Mouse (Mus musculus) heart, adult 2 months (tissue): Measurements from ENCODE around the gene Zfp366. TPM values are rescaled to one million over a fixed set of nuclear protein-coding genes. Genes with fewer than 3 reads are reported as not detected.
"Not testable (repeated sequence)": the region's sequence is repeated elsewhere in the genome, so short reads cannot be mapped to it uniquely, and the experiment has no call there.

ENCODE experiments used
- DNase-seq, 2 experiments: peaks; one replicate each; pipeline ENCODE4 v3.0.0; 2021
- H3K27ac ChIP-seq: fragments of 200-600 bp; 2 replicates; pipeline ENCODE4 v1.8.1; 2022
- H3K27me3 ChIP-seq: fragments of 200-500 bp; 2 replicates; pipeline ENCODE4 v1.6.1; 2012; ENCODE audit warnings: mild to moderate bottlenecking, low read length, inconsistent platforms, mixed read lengths; ENCODE audit not compliant: control insufficient read depth, insufficient read depth
- H3K36me3 ChIP-seq: fragments of 200-500 bp; 2 replicates; pipeline ENCODE4 v1.6.1; 2012; ENCODE audit warnings: low read length, inconsistent platforms; ENCODE audit not compliant: control insufficient read depth, insufficient read depth
- H3K4me1 ChIP-seq: fragments of 200-500 bp; 2 replicates; pipeline ENCODE4 v1.6.1; 2011; ENCODE audit warnings: low read length; ENCODE audit not compliant: control insufficient read depth, insufficient read depth
- H3K4me3 ChIP-seq: fragments of 200-600 bp; 2 replicates; pipeline ENCODE4 v1.8.1; 2022
- H3K79me2 ChIP-seq: fragments of 200-500 bp; replicated peaks from 2 replicates; pipeline ENCODE4 v1.6.1; 2012; ENCODE audit warnings: mild to moderate bottlenecking, inconsistent platforms, low read length, moderate library complexity, mixed read lengths; ENCODE audit not compliant: control insufficient read depth, insufficient read depth
- H3K9ac ChIP-seq: fragments of 200-500 bp; 2 replicates; pipeline ENCODE4 v1.6.1; 2012; ENCODE audit warnings: low read depth, mild to moderate bottlenecking, control low read depth, inconsistent platforms, low read length, mixed read lengths
- CTCF ChIP-seq: fragments of 200-600 bp; IDR thresholded peaks from 2 replicates; pipeline ENCODE4 v1.8.1; 2022; ENCODE audit warnings: antibody characterized with exemption, mild to moderate bottlenecking, moderate library complexity
- EP300 ChIP-seq: fragments of 200-500 bp; IDR thresholded peaks from 2 replicates; pipeline ENCODE4 v1.6.1; 2011; ENCODE audit warnings: low read depth, low read length, control low read depth; ENCODE audit not compliant: insufficient read depth
- POLR2A ChIP-seq: fragments of 200-500 bp; IDR thresholded peaks from 2 replicates; pipeline ENCODE4 v1.6.1; 2011; ENCODE audit warnings: mild to moderate bottlenecking, low read depth, low read length, control low read depth; ENCODE audit not compliant: insufficient read depth
- WGBS: fragments of 180-500 bp; shearing (Covaris S2); methylation state at CpG from one replicate; pipeline ENCODE4 v1.1.7; 2018; 5-methylcytosine and 5-hydroxymethylcytosine counted together
- intact Hi-C: fragments of 180-260 bp; cut with DNase I; formaldehyde crosslinking; loops from one replicate; pipeline ENCODE4 v1.15.1; 2025
- polyA plus RNA-seq: library from polyadenylated mRNA; depleted of rRNA; stranded (reverse); fragments of >200 nt; gene quantifications from 2 replicates; pipeline ENCODE4 v1.2.3, GENCODE M21; 2012
- total RNA-seq, 2 experiments: library from RNA; stranded (reverse); gene quantifications; 2 replicates each; pipeline ENCODE4 v1.2.3; 2021

The Zfp366 gene
- total and polyA plus RNA-seq, 3 experiments = 5.0 to 14.4 (median 9.7) TPM

GRCm38 (mm10) chr13:99163521-99164359 lies 20.9 kb upstream of the Zfp366 start:
- 41% methylated on average over 10 of the region's 10 CpGs for WGBS
- intact Hi-C loops = no loop called here
- Histone ChIP-seq H3K27ac (peak overlapping the region; percentile 15; the same call in 1 of the 2 replicates), H3K4me3 (no peak overlapping the region), H3K9ac (no peak overlapping the region), H3K4me1 (peaks cover 2% of the 10 kb centered on the region), H3K79me2 (no peaks in the 10 kb centered on the region), H3K36me3 (0 out of 2 replicates have a peak, but pooled peaks cover 2% of the 10 kb centered on the region), H3K27me3 (no peaks in the 10 kb centered on the region)
- TF ChIP-seq EP300 = no peak
- no peak for DNase-seq

- no peak for TF ChIP-seq CTCF
- TF ChIP-seq EP300 = no peak
- 73% methylated on average over 2 of the region's 2 CpGs for WGBS
- no peak for DNase-seq
- intact Hi-C loops = no loop called here
- no peak overlapping the region for H3K4me3 ChIP-seq
- H3K9ac ChIP-seq = no peak overlapping the region
- H3K27ac ChIP-seq = no peak overlapping the region
- no peaks in the 10 kb centered on the region for H3K27me3 ChIP-seq
- no peaks in the 10 kb centered on the region for H3K79me2 ChIP-seq
- H3K36me3 ChIP-seq = 0 out of 2 replicates have a peak, but pooled peaks cover 2% of the 10 kb centered on the region
- peaks cover 3% of the 10 kb centered on the region for H3K4me1 ChIP-seq
Observed at GRCm38 (mm10) chr13:99164360-99164759, 20.3 kb upstream of the Zfp366 start.

- H3K4me1 ChIP-seq = peaks cover 8% of the 10 kb centered on the region
- H3K36me3 ChIP-seq = no peaks in the 10 kb centered on the region; the same call in 1 of the 2 replicates
- WGBS = 37% methylated on average over 6 of the region's 6 CpGs
- peak overlapping the region; percentile 62 for H3K27ac ChIP-seq
- no peaks in the 10 kb centered on the region; the same call in 1 of the 2 replicates for H3K79me2 ChIP-seq
- intact Hi-C loops = loop anchor here (2.0 kb wide), 1 partner anchor 45 kb away; no protein-coding TSS in a partner anchor
- TF ChIP-seq POLR2A (peak; percentile 41; the same call in 1 of the 2 replicates), CTCF (no peak), EP300 (peak; percentile 29; the same call in 1 of the 2 replicates)
- no peaks in the 10 kb centered on the region for H3K27me3 ChIP-seq
- no peak overlapping the region for H3K4me3 ChIP-seq
- peak; percentile 87 to 89 for DNase-seq
- no peak overlapping the region for H3K9ac ChIP-seq
Observed at GRCm38 (mm10) chr13:99169401-99169800, 15.2 kb upstream of the Zfp366 start.

GRCm38 (mm10) chr13:99170337-99170736 lies 14.3 kb upstream of the Zfp366 start:
- TF ChIP-seq POLR2A = no peak
- peak; percentile 79 for TF ChIP-seq CTCF
- 18% methylated on average over 2 of the region's 2 CpGs for WGBS
- no peak overlapping the region for H3K9ac ChIP-seq
- intact Hi-C loops = loop anchor here (1.0 kb wide), 1 partner anchor 147 kb away; no protein-coding TSS in a partner anchor
- peaks cover 14% of the 10 kb centered on the region for H3K4me1 ChIP-seq
- peak overlapping the region; percentile 62 for H3K27ac ChIP-seq
- no peak overlapping the region for H3K4me3 ChIP-seq
- H3K79me2 ChIP-seq = no peaks in the 10 kb centered on the region; the same call in 1 of the 2 replicates
- no peak for DNase-seq
- H3K27me3 ChIP-seq = no peaks in the 10 kb centered on the region
- H3K36me3 ChIP-seq = peaks cover 3% of the 10 kb centered on the region

- WGBS = 40% methylated on average over 4 of the region's 4 CpGs
Observed at GRCm38 (mm10) chr13:99173849-99174248, 10.8 kb upstream of the Zfp366 start.

GRCm38 (mm10) chr13:99182828-99183227 lies 1.8 kb upstream of the Zfp366 start:
- H3K9ac ChIP-seq, H3K27me3 ChIP-seq, intact Hi-C loops, H3K4me3 ChIP-seq, H3K36me3 ChIP-seq, DNase-seq, H3K79me2 ChIP-seq: not testable (repeated sequence)
- TF ChIP-seq CTCF = 0 out of 2 replicates have a peak, but pooled peaks have one; percentile 12
- H3K27ac ChIP-seq = peak overlapping the region; percentile 92; the same call in 1 of the 2 replicates
- 91% methylated on average over 3 of the region's 3 CpGs for WGBS
- peaks cover 17% of the 10 kb centered on the region for H3K4me1 ChIP-seq

More at GRCm38 (mm10) chr13:99173849-99174248, 10.8 kb upstream of the Zfp366 start:
- intact Hi-C loops = no loop called here
- no peak overlapping the region for H3K4me3 ChIP-seq
- no peak for DNase-seq
- H3K27me3 ChIP-seq = no peaks in the 10 kb centered on the region
- H3K9ac ChIP-seq = no peak overlapping the region
- H3K27ac ChIP-seq = no peak overlapping the region
- H3K36me3 ChIP-seq = peaks cover 3% of the 10 kb centered on the region
- no peak for TF ChIP-seq CTCF
- TF ChIP-seq EP300 = no peak
- TF ChIP-seq POLR2A = no peak
- no peaks in the 10 kb centered on the region; the same call in 1 of the 2 replicates for H3K79me2 ChIP-seq
- peaks cover 15% of the 10 kb centered on the region for H3K4me1 ChIP-seq
